Mouse (Mus musculus): ENCODE data around the gene Xrcc1.
A peak's percentile ranks its signal among the peaks of the same experiment; 100 is the strongest.

Gene Xrcc1

DNA sequence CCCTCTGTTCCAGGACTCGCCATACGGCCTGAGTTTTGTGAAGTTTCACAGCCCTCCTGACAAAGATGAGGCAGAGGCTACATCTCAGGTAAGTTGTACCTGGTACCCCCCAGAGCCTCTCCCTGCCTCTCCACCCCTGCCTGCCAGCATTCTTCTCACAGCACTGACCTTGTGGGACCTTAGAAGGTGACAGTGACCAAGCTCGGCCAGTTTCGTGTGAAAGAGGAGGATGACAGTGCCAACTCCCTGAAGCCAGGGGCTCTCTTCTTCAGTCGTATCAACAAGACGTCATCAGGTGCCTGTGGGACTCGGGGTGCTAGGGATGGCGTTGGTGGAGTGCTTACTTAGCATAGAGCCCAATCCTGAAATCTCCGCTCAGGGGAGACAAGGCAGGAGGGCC, 20.1 kb downstream of the Xrcc1 start:
- no peak for DNase-seq

DNA sequence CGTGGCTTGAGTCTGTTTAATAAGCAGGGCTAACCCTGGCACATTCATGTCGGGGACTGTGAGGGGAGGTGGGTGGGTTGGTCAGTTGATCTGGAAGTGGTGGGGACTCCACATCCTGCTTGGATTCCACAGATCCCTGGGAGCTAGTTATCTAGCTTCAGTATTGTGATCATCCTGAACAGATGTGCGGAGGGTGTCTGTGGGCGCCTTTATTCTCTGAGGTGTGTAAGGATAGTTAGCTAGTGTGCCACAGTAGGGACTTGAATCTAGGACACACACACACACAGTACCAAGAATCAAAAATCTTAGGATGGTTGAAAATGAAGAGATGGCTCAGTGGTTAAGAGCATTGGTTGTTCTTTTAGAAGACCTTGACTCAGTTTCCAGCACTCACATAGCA, 22.4 kb downstream of the Xrcc1 start:
- no peak for DNase-seq

DNA sequence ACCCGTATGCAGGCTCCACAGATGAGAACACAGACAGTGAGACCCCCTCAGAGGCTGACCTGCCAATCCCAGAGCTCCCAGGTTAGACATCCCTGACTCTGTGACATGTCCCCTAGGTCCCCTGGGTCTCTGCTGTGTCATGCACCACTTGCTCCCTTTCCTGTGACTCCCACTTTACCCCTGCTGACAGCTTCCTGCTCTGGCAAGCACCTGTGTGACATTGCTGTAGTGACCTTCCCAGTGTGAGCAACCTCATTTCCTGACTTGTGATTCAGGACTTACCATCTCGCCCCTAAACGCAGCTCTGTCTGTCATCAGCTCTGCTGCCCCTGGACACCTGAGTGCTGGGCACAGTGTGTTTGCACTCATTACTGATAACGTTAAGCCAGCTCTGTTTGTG, 25.0 kb downstream of the Xrcc1 start:
- DNase-seq = no peak

GRCm38 (mm10) chr7:24572455-24572854, 26.4 kb downstream of the Xrcc1 start:
- no peak for DNase-seq

DNA sequence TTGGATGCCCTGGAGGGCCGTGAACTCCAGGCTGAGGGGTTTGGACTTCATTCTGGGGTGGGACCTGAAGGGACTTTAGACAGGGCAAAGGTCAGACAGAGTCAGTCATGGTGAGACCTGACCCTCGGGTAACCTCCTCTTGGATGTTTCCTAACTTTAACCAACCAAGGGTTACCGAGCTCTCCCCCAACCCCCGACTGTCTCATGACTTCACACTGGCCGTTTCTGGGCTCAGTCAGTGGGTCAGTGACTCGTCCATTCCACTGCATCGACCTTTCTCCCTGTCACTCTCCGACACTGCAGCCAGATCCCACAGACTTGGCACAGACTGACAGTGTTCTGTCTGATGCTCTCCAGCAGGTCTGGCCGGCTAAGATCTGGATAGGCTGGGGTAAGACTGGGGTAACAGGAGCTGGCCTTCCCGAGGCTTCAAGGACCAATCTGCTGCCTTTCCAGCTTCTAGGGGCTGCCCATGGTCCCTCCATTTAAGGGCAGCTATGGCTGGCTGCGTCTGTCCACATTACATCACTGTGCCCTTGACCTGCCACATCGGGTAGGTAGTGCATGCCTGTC, 28.2 kb downstream of the Xrcc1 start:
- no peak for DNase-seq

DNA sequence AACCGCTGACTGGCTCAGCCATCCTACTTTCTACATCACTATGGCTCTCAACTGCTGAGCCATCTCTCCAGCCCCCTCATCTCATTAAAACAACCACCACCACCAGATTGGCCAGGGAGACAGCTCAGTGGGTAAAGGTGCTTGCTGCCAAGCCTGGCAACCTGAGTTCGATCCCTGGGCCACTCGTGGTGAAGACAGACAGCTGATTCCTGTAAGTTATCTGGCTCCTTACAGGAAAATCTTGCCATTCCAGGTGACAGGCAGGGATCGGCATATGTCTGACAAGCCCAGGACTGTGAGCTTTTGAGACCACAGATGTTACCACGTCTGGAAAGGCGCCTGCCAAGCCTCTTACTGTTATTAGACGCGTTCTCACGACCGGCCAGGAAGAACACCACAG, 31.7 kb downstream of the Xrcc1 start:
- DNase-seq = no peak

GRCm38 (mm10) chr7:24584876-24585275, 38.8 kb downstream of the Xrcc1 start:
- no peak for DNase-seq

DNA sequence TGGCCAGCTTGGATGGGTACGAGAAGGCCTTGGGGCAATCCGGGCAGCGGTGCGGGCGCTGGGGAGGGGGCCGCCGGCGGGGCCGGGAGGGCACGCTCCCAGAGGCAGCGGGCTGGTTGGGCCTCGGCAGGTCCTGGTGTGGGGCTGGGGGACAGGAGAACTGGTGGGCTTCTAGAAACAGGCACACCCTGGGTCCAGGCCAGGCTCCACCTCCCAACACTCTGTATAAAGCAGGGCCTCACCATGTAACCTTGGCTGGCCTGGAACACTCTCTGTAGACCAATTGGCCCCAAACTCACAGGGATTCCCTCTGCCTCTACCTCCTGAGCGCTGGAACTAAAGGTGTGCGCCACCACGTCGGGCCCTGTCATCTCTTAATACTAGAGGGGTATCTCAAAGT, 39.9 kb downstream of the Xrcc1 start:
- no peak for DNase-seq

DNA sequence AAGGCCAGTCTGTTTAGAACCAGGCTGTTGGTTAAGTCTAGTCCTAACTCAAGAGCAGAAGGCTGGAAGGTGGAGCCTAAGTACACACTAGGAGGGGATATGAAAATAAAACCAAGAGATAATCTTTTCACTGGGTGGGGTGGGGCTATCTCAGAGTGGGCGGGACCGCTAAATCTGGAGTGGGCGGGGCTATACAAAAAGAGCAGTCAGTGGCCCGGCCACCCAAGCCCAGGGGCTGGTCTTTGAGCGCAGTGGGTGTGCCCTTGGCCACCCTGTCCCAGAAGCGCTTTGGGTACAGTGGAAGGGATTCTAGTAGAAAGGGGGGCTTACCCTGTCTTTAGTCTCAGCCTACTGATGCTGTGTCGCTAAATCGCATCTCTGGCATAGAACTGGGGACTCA, 40.7 kb downstream of the Xrcc1 start:
- no peak for DNase-seq

DNA sequence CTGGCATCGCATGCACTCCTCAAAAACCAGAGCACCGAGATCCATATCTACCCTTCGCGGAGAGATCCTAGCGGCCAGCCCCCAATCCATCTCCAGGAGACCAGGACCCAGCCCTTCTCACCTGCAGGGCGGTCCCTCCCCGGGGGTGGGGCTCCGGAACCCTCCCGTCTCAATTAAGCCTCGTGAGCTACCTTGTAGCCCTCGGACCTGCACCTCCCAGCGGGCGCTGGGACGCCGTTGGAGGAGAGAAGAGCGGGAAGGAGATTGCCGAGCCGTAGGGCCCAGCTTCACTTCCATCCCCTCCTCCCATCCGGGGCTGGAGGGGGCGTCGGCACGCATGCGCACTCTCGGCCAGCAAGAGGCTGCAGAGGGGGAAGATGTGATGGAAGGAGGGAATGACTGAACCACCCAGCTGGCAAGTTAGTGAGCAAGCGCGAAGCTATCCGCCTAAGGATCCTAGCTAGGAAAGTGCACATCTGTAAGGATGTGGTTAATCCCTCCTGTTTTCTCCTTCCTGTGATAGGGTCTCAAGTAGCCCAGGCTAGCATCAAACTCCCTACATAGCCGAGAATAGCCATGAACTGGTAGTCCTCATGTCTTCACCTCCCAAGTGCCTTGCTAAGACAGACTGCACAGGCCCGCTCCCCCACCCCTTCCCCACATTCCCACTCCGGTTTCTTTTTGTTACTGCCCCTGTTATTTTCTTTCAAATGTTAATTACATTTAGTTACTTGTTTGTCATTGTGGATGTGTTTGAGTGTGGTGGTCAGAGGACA, 41.4 kb downstream of the Xrcc1 start, which contains the start of the genes Ethe1 and Zfp575:
Ethe1 (plus strand) TSS at position 214 of the 776 bp plus-strand sequence.
Zfp575 (minus strand) TSS at position 312 of the 776 bp plus-strand sequence.
- peak; percentile 32 to 33 for DNase-seq

- DNase-seq = no peak
Measured at GRCm38 (mm10) chr7:24588336-24588735, 42.2 kb downstream of the Xrcc1 start.

- no peak for DNase-seq
Measured at GRCm38 (mm10) chr7:24591735-24592134, 45.6 kb downstream of the Xrcc1 start.

GRCm38 (mm10) chr7:24592163-24592562, 46.1 kb downstream of the Xrcc1 start:
- no peak for DNase-seq

DNA sequence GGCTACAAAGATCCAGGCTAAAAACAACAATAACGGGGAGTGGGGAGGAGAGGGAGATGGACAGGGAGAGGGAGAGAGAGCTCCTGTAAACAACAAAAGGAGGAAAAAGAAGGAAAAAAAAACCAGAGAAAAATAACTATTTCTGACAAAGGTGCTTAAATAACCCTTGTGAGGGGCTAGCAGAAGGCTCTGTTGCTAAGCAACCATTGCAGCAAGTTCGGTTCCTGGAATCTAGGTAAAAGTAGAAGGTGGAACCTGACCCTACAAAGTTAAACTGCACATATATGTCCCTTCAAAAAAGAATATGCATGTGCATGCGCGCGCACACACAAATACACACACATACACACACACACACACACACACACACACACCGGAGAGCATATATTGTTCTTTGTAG, 46.7 kb downstream of the Xrcc1 start:
- no peak for DNase-seq

- peak; percentile 80 to 83 for DNase-seq
Measured at GRCm38 (mm10) chr7:24593621-24594308, 47.7 kb downstream of the Xrcc1 start.

- no peak for DNase-seq
Measured at GRCm38 (mm10) chr7:24594309-24594803, 48.3 kb downstream of the Xrcc1 start.

DNA sequence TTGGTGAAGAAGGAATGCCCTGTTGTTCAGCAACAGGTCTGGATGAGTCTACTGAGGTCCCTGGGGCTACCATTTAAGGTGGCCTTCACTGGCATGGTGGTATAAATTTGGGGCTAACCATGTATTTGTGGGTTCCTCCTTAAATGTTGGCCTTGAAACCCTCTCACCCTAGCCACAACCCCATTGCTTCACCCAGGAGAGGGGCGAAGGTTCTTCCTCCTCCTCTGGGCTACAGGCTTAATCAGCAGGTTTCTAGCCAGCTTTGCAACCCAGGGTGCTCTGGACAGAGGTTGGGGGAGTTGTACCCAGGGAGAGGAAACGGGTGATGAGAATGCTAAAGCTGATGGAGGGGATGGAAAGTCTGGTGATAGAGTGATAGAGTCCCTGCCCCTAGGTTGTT, 49.4 kb downstream of the Xrcc1 start:
- DNase-seq = no peak

- DNase-seq = no peak
Measured at GRCm38 (mm10) chr7:24598121-24598520, 52.0 kb downstream of the Xrcc1 start.

DNA sequence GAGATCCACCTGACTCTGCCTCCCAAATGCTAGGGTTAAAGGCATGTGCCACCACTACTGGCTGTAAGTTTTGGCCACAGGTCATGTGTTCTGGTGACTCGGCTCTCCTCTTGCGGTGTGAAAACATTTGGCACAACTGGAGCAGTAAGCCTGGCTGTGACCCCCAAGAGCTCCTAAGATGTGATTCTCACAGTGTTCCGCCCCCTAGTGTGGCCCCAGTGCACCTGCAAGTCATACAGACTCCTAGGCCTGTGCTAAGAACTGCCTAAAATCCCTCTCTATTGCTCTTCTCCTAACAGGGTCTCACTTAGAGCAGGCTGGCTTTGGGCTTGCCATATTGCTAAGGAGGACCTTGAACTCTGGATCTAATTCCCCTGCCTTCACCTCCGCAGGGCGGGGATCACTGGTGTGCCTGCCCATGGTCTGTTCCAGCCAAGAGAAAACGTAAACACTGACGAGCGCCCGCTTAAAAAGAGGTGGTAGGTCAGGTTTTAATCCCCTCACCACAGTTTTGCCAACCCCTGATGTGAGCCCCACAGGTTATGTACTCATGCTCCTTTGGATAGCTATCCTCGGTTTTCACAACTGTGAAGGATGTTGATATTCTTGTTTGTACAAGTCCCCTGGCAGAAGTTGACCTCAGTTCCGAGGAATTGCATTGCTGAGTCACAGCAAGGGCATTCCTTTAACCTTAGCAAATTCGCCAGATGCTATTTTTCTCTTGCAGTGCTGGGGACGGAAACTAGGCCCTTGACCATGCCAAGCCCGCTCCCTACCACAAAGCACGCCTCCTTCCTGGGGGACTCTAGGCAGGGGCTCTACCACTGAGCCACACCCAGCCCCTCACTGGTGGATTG, 53.4 kb downstream of the Xrcc1 start:
- DNase-seq = no peak

DNA sequence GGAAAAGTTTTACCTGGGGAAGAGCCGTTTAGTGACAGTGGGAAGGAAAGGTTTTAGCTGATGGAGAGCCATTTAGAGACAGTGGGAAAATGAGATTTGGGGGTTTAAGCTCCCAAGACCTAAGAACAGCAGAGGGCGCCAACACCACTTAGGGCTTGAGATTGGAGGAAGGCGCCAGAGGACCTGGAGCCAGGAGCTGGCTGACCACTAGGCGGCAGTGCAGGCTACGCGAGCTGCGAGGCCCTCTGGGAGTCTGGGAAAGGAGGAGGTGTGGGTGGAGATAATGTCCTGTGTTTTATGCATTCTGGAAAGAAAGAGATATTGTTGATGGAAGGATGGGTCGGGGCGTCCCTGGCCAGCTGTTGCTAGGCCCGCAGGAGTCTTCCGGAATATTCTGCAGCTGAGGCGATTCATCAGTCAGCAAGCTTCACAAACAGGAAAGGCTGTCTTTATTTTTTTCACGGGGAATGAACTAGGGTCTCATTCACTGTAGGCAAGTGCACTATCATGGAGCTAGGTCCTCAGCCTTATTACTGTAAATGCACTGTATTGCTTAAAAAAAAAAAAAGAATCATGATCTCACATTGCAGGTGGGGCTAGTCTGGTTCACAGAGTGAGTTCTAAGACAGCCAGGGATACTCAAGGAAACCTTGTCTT, 55.0 kb downstream of the Xrcc1 start:
- peak; percentile 97 to 98 for DNase-seq

- DNase-seq = no peak
Measured at GRCm38 (mm10) chr7:24605561-24605960, 59.5 kb downstream of the Xrcc1 start.

DNA sequence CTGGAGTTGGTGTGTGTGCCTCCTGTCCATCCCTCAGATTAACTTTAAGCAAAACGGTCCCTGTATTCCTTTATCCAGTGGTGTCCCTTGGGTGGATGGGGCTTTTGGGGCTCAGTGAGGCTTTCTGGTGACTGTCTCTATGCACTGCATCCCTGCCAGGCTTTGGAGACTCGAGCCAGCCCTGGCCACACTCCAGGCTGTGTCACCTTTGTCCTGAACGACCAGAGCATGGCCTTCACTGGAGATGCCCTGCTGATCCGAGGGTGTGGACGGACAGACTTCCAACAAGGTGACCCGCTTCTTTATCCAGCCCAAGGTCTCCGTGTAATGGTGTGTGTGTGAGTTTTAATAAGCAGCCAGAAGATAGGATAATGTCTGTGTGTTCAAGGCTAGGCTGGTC, 60.0 kb downstream of the Xrcc1 start:
- DNase-seq = no peak
